Mouse (Mus musculus): ENCODE data around the gene Rps6ka6. TPM values are rescaled to one million over a fixed set of nuclear protein-coding genes. Genes with fewer than 3 reads are reported as not detected.

Gene Rps6ka6
- polyA plus RNA-seq, 1 experiment, result 0.95 TPM

DNA sequence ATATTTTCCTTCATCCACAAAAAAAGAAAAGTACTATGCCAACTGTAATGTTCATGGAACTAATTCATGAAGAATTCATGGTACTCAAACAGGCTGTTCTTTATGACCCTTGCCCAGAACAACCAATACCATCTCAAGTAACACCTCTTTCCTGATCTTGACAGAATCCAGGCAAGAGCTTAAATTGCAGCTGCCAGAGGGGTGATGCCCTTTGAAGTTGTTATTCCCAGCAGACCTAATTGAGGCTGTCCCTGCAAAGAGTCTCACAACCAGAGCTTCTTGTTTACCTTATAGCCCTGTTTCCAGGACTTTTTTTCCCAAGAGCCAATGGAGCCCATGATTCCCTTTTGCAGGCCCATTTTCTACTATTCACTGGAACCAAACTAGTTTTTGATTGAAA is 77.6 kb downstream of the Rps6ka6 start:
- H3K4me1 ChIP-seq (ENCODE audit: control insufficient read depth, insufficient read depth, low read length), result no peaks in the 10 kb centered on the region
- H3K4me3 ChIP-seq (ENCODE audit: insufficient read depth, low read depth, low read length), result no peak overlapping the region
- TF ChIP-seq POLR2A (IDR thresholded peaks at IDR 0.05; ENCODE audit: low read depth, low read length) (no peak), CTCF (conservative IDR thresholded peaks at IDR 0.05; ENCODE audit: insufficient read depth, insufficient read length, low read depth, low read length) (no peak)
- no peaks in the 10 kb centered on the region for H3K36me3 ChIP-seq (ENCODE audit: control insufficient read depth, insufficient read depth, low read length)
- H3K27me3 ChIP-seq (replicated peaks; ENCODE audit: control insufficient read depth, insufficient read depth, low read length), result no peaks in the 10 kb centered on the region
- no peak overlapping the region for H3K27ac ChIP-seq (ENCODE audit: insufficient read depth, low read depth, low read length)
- no peak for DNase-seq

DNA sequence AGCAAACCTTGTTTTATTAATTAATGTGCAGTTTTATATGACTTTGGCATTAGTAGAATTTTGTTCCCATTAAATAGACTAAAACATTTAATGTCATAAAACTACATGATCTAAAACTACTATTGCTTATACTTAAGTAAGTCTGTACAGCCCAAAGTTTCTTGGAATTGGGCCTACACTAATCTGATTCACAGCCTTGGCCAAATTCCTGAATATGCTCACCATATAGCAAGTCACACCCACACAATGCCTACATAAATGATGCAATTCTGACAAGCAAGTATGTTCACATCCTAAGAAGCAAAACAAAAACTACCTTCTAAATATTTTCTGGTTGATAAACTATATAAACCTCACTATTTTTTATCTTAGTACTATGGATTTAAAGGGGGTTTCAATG is 101.2 kb downstream of the Rps6ka6 start:
- H3K27ac ChIP-seq (ENCODE audit: insufficient read depth, low read depth, low read length), result no peak overlapping the region
- H3K27me3 ChIP-seq (replicated peaks; ENCODE audit: control insufficient read depth, insufficient read depth, low read length), result no peaks in the 10 kb centered on the region
- H3K4me3 ChIP-seq (ENCODE audit: insufficient read depth, low read depth, low read length), result no peak overlapping the region
- no peaks in the 10 kb centered on the region for H3K4me1 ChIP-seq (ENCODE audit: control insufficient read depth, insufficient read depth, low read length)
- no peak for TF ChIP-seq POLR2A (IDR thresholded peaks at IDR 0.05; ENCODE audit: low read depth, low read length)
- TF ChIP-seq CTCF (conservative IDR thresholded peaks at IDR 0.05; ENCODE audit: insufficient read depth, insufficient read length, low read depth, low read length), result no peak
- H3K36me3 ChIP-seq (ENCODE audit: control insufficient read depth, insufficient read depth, low read length), result no peaks in the 10 kb centered on the region
- DNase-seq, result no peak

DNA sequence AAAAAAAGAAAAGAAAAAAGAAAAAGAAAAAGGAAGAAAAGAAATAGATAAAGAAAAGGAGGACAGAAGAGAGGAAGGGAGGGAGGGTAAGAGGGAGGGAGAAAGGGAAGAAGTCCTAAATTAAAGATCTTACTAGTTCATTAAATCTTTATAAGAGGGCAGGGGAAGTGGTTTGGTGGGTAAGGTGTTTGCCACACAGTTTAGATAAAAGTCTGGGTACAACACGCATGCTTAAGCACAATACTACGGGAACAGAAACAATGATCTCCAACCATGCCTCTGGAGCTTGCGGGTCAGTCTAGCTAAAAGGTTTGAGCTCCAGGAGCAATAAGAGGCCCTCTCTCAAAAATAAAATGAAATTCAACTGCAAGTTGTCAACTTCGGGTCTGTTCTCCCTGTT is 123.0 kb downstream of the Rps6ka6 start:
- TF ChIP-seq CTCF (conservative IDR thresholded peaks at IDR 0.05; ENCODE audit: insufficient read depth, insufficient read length, low read depth, low read length), result no peak
- TF ChIP-seq POLR2A (IDR thresholded peaks at IDR 0.05; ENCODE audit: low read depth, low read length), result no peak
- H3K4me1 ChIP-seq (ENCODE audit: control insufficient read depth, insufficient read depth, low read length), result no peaks in the 10 kb centered on the region
- H3K27me3 ChIP-seq (replicated peaks; ENCODE audit: control insufficient read depth, insufficient read depth, low read length), result no peaks in the 10 kb centered on the region
- H3K27ac ChIP-seq (ENCODE audit: insufficient read depth, low read depth, low read length), result no peak overlapping the region
- no peak for DNase-seq
- 88% methylated on average over 4 of the region's 4 CpGs for WGBS
- no peak overlapping the region for H3K4me3 ChIP-seq (ENCODE audit: insufficient read depth, low read depth, low read length)
- no peaks in the 10 kb centered on the region for H3K36me3 ChIP-seq (ENCODE audit: control insufficient read depth, insufficient read depth, low read length)

DNA sequence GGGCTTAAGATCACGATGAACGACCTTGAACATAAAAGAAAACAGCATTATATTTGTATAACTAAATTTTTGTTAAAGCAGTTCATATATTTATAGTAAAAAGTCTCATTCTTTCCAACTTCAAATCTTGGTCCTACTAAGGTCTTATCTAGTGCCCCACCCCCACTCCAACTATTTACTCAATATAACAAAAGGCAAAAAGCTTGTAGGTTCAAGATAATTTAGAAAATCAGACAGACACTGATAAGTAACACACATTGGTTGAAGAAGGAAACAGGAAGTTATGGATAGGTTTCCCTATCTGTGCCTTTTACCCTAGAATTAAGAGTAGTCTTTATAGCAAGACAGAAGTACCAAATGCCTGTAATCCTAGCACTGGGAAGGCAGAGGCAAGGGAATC is 132.9 kb downstream of the Rps6ka6 start:
- WGBS, result 100% methylated on average over 2 of the region's 2 CpGs
- no peaks in the 10 kb centered on the region for H3K36me3 ChIP-seq (ENCODE audit: control insufficient read depth, insufficient read depth, low read length)
- no peaks in the 10 kb centered on the region for H3K27me3 ChIP-seq (replicated peaks; ENCODE audit: control insufficient read depth, insufficient read depth, low read length)
- H3K4me1 ChIP-seq (ENCODE audit: control insufficient read depth, insufficient read depth, low read length), result no peaks in the 10 kb centered on the region
- no peak for TF ChIP-seq POLR2A (IDR thresholded peaks at IDR 0.05; ENCODE audit: low read depth, low read length)
- no peak overlapping the region for H3K27ac ChIP-seq (ENCODE audit: insufficient read depth, low read depth, low read length)
- DNase-seq, result no peak
- no peak overlapping the region for H3K4me3 ChIP-seq (ENCODE audit: insufficient read depth, low read depth, low read length)

DNA sequence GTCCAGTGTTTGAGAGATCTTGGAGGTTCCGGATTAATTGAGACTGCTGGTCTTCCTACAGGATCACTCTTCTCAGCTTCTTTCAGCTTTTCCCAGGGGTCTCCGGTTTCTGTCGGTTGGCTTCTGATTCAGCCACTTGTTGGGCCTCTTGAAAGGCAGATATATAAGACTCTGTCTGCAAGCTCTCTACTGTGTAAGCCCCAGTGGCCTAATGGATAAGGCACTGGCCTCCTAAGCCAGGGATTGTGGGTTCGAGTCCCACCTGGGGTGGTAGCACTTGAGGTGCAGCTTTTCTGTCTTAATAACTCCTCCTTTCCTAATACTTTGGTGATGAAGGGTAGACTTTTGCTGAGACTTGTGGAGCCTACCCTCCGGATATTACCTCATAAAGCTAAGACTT is 160.7 kb downstream of the Rps6ka6 start:
- DNase-seq, result no peak
- Histone ChIP-seq H3K4me3 (ENCODE audit: insufficient read depth, low read depth, low read length) (no peak overlapping the region), H3K4me1 (ENCODE audit: control insufficient read depth, insufficient read depth, low read length) (no peaks in the 10 kb centered on the region), H3K27me3 (replicated peaks; ENCODE audit: control insufficient read depth, insufficient read depth, low read length) (no peaks in the 10 kb centered on the region), H3K36me3 (ENCODE audit: control insufficient read depth, insufficient read depth, low read length) (no peaks in the 10 kb centered on the region), H3K27ac (ENCODE audit: insufficient read depth, low read depth, low read length) (no peak overlapping the region)
- WGBS, result 83% methylated on average over 5 of the region's 5 CpGs
- TF ChIP-seq CTCF (conservative IDR thresholded peaks at IDR 0.05; ENCODE audit: insufficient read depth, insufficient read length, low read depth, low read length) (no peak), POLR2A (IDR thresholded peaks at IDR 0.05; ENCODE audit: low read depth, low read length) (no peak)

DNA sequence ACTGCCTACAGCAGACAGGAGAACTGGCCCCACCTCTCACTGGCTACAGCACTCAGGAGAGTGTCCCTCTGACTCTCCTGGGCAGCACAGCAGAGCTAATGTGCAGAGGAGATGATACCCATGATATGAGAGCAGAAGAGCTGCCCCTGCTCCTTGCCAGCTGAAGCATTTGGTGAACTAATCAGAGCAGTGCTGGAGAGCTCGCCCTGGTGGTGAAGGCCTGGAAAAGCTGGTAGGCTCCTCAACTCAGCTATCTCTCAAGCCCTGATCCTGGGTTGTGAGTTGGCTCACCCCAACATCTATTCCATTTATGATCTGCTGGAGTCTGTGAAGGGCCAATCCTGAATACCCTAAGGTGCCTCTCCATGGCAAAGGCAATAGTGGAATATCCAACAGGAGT is 163.6 kb downstream of the Rps6ka6 start:
- TF ChIP-seq CTCF (conservative IDR thresholded peaks at IDR 0.05; ENCODE audit: insufficient read depth, insufficient read length, low read depth, low read length) (no peak), POLR2A (IDR thresholded peaks at IDR 0.05; ENCODE audit: low read depth, low read length) (no peak)
- DNase-seq, result no peak
- no peak overlapping the region for H3K27ac ChIP-seq (ENCODE audit: insufficient read depth, low read depth, low read length)
- H3K36me3 ChIP-seq (ENCODE audit: control insufficient read depth, insufficient read depth, low read length), result no peaks in the 10 kb centered on the region
- no peak overlapping the region for H3K4me3 ChIP-seq (ENCODE audit: insufficient read depth, low read depth, low read length)
- no peaks in the 10 kb centered on the region for H3K27me3 ChIP-seq (replicated peaks; ENCODE audit: control insufficient read depth, insufficient read depth, low read length)
- no peaks in the 10 kb centered on the region for H3K4me1 ChIP-seq (ENCODE audit: control insufficient read depth, insufficient read depth, low read length)
- 50% methylated on average over 1 of the region's 1 CpGs for WGBS

Other genes starting within 250 kb of the Rps6ka6 start
- gene Hdx, start 159.1 kb upstream of the Rps6ka6 start, polyA plus RNA-seq (2012; rRNA removed), result 0.08 and 0.09 TPM in 2 replicates